Mouse (Mus musculus): ENCODE measurements around the gene Pigc.

Gene Pigc

GRCm38 (mm10) chr1:162008208-162008607 is 39.2 kb downstream of the Pigc start:
- DNase-seq (ENCODE audit: low spot score in 2 of 2) = no peak

- no peak for DNase-seq (ENCODE audit: low spot score in 2 of 2)
Measured at GRCm38 (mm10) chr1:162008631-162009067, 39.7 kb downstream of the Pigc start.

GRCm38 (mm10) chr1:162009086-162009485 is 40.1 kb downstream of the Pigc start:
- DNase-seq (ENCODE audit: low spot score in 2 of 2) = no peak

- DNase-seq (ENCODE audit: low spot score in 2 of 2) = no peak
Measured at GRCm38 (mm10) chr1:162011523-162012245, 42.7 kb downstream of the Pigc start.

- DNase-seq (ENCODE audit: low spot score in 2 of 2) = no peak
Measured at GRCm38 (mm10) chr1:162013561-162013960, 44.6 kb downstream of the Pigc start.

GRCm38 (mm10) chr1:162015247-162015862 is 46.4 kb downstream of the Pigc start:
- no peak for DNase-seq (ENCODE audit: low spot score in 2 of 2)

- DNase-seq (ENCODE audit: low spot score in 2 of 2) = no peak
Measured at GRCm38 (mm10) chr1:162016982-162017381, 48.0 kb downstream of the Pigc start.

- no peak for DNase-seq (ENCODE audit: low spot score in 2 of 2)
Measured at GRCm38 (mm10) chr1:162017975-162018600, 49.1 kb downstream of the Pigc start.

GRCm38 (mm10) chr1:162018601-162018977 is 49.6 kb downstream of the Pigc start:
- no peak for DNase-seq (ENCODE audit: low spot score in 2 of 2)

GRCm38 (mm10) chr1:162020303-162020731 is 51.3 kb downstream of the Pigc start:
- no peak for DNase-seq (ENCODE audit: low spot score in 2 of 2)

GRCm38 (mm10) chr1:162020766-162021165 is 51.8 kb downstream of the Pigc start:
- DNase-seq (ENCODE audit: low spot score in 2 of 2) = no peak
